Comparison of ENCODE assay signal across 10 mouse cellular contexts in genomic region chr16:20589939-20590679, GRCm38 (mm10). TPM values are rescaled to one million over a fixed set of nuclear protein-coding genes. Genes with fewer than 3 reads are reported as not detected.
DNase-seq lines count a peak whose midpoint lies in the region; ATAC-seq and TF ChIP-seq lines count a peak whose summit lies in the region.
"Had no signal": no experiment of that assay in that cellular context is flagged by ENCODE, and none has a peak within 500 bp of the region (broad histone marks: within the 10 kb centered on the region; RNA-seq: fewer than 3 reads in every experiment).

No protein-coding gene starts in this region.

- peaks cover 24% of the 10 kb centered on the region for H3K4me1 ChIP-seq in heart, embryonic 10.5 days
- peaks cover 25% of the 10 kb centered on the region for H3K4me1 ChIP-seq in embryonic facial prominence, embryonic 10.5 days
- peaks cover 26% of the 10 kb centered on the region for H3K4me1 ChIP-seq in hindbrain, embryonic 10.5 days (replicated peaks)
- H3K4me1 ChIP-seq in limb, embryonic 12.5 days (replicated peaks) = peaks cover 21% of the 10 kb centered on the region
- peaks cover 25% of the 10 kb centered on the region for H3K4me1 ChIP-seq in neural tube, embryonic 15.5 days

- intact Hi-C loops in heart, postnatal 25 days (cut with DNase I) = no loop called here

- peak overlapping the region; percentile 54 for H3K9ac ChIP-seq in limb, embryonic 12.5 days (replicated peaks)
- H3K9ac ChIP-seq in neural tube, embryonic 15.5 days (replicated peaks) = peak overlapping the region; percentile 60

- in situ Hi-C loops in Patski (cut with MboI; ENCODE audit: low pct_unique_long_range_greater_than_20kb) = no loop called here

- H3K27ac ChIP-seq in heart, embryonic 10.5 days = no peak overlapping the region; the same call in 1 of the 2 replicates
- H3K27ac ChIP-seq in embryonic facial prominence, embryonic 10.5 days (replicated peaks) = peak overlapping the region; percentile 1
- peak overlapping the region; percentile 71 for H3K27ac ChIP-seq in hindbrain, embryonic 10.5 days
- H3K27ac ChIP-seq in limb, embryonic 12.5 days = no peak overlapping the region
- H3K27ac ChIP-seq in neural tube, embryonic 15.5 days (replicated peaks) = peak overlapping the region; percentile 81

- peak overlapping the region; percentile 69 for H3K4me3 ChIP-seq in heart, embryonic 10.5 days
- peak overlapping the region; percentile 64 for H3K4me3 ChIP-seq in embryonic facial prominence, embryonic 10.5 days
- peak overlapping the region; percentile 67 for H3K4me3 ChIP-seq in hindbrain, embryonic 10.5 days
- H3K4me3 ChIP-seq in limb, embryonic 12.5 days (replicated peaks) = peak overlapping the region; percentile 54
- peak overlapping the region; percentile 57 for H3K4me3 ChIP-seq in neural tube, embryonic 15.5 days (replicated peaks)

- TF ChIP-seq CTCF in Patski (IDR thresholded peaks at IDR 0.05) = no peak

- no peak for DNase-seq in heart, embryonic 10.5 days (ENCODE audit: low spot score)
- no peak for DNase-seq in heart, postnatal 25 days (ENCODE audit: low spot score)
- no peak for DNase-seq in Patski (ENCODE audit: low read depth, low spot score)
- peak; percentile 75 for DNase-seq in embryonic facial prominence, embryonic 10.5 days (ENCODE audit: low spot score)
- peak; percentile 61 for DNase-seq in hindbrain, embryonic 10.5 days (ENCODE audit: low spot score)
- no peak for DNase-seq in thymus, postnatal 25 days

- CTCF ChIA-PET in Patski (lab: Charles Lee) = no interaction called here

- no peaks in the 10 kb centered on the region for H3K9me3 ChIP-seq in heart, embryonic 10.5 days
- no peaks in the 10 kb centered on the region for H3K9me3 ChIP-seq in embryonic facial prominence, embryonic 10.5 days
- H3K9me3 ChIP-seq in hindbrain, embryonic 10.5 days = no peaks in the 10 kb centered on the region
- no peaks in the 10 kb centered on the region for H3K9me3 ChIP-seq in limb, embryonic 12.5 days
- no peaks in the 10 kb centered on the region for H3K9me3 ChIP-seq in neural tube, embryonic 15.5 days (replicated peaks)

- H3K36me3 ChIP-seq in heart, embryonic 10.5 days = no peaks in the 10 kb centered on the region
- H3K36me3 ChIP-seq in embryonic facial prominence, embryonic 10.5 days (replicated peaks) = no peaks in the 10 kb centered on the region
- H3K36me3 ChIP-seq in hindbrain, embryonic 10.5 days = no peaks in the 10 kb centered on the region
- no peaks in the 10 kb centered on the region for H3K36me3 ChIP-seq in limb, embryonic 12.5 days
- H3K36me3 ChIP-seq in neural tube, embryonic 15.5 days = no peaks in the 10 kb centered on the region; the same call in 1 of the 2 replicates

- peaks cover 73% of the 10 kb centered on the region for H3K27me3 ChIP-seq in heart, embryonic 10.5 days (ENCODE audit: insufficient read depth, poor library complexity, severe bottlenecking)
- peaks cover 62% of the 10 kb centered on the region for H3K27me3 ChIP-seq in Patski
- peaks cover 80% of the 10 kb centered on the region for H3K27me3 ChIP-seq in embryonic facial prominence, embryonic 10.5 days (replicated peaks; ENCODE audit: low read depth, poor library complexity, severe bottlenecking)
- peaks cover 71% of the 10 kb centered on the region for H3K27me3 ChIP-seq in hindbrain, embryonic 10.5 days (ENCODE audit: insufficient read depth, poor library complexity, severe bottlenecking)
- peaks cover 74% of the 10 kb centered on the region for H3K27me3 ChIP-seq in limb, embryonic 12.5 days
- peaks cover 58% of the 10 kb centered on the region for H3K27me3 ChIP-seq in neural tube, embryonic 15.5 days (replicated peaks)

- peak; percentile 60 for ATAC-seq in Patski
- peak; percentile 80 for ATAC-seq in limb, embryonic 12.5 days (ENCODE audit: insufficient number of reproducible peaks, insufficient read depth, low FRiP score, low TSS enrichment, low read depth)
- ATAC-seq in neural tube, embryonic 15.5 days (ENCODE audit: low FRiP score) = peak; percentile 92

- H3K4me2 ChIP-seq in limb, embryonic 12.5 days = peak overlapping the region; percentile 89
- peak overlapping the region; percentile 84 for H3K4me2 ChIP-seq in neural tube, embryonic 15.5 days

- under 1% methylated on average over 39 of the region's 39 CpGs for WGBS in heart, embryonic 10.5 days
- under 1% methylated on average over 39 of the region's 39 CpGs for WGBS in embryonic facial prominence, embryonic 10.5 days
- under 1% methylated on average over 39 of the region's 39 CpGs for WGBS in hindbrain, embryonic 10.5 days
- WGBS in limb, embryonic 12.5 days = under 1% methylated on average over 39 of the region's 39 CpGs
- WGBS in neural tube, embryonic 15.5 days = 2% methylated on average over 38 of the region's 39 CpGs

- POLR2A ChIA-PET in Patski (lab: Charles Lee) = interaction anchor here (0.6 kb wide), 1 partner anchor 28 kb away, joined by 3 read pairs; no protein-coding TSS in a partner anchor

RNA-seq across cellular contexts. Expression of gene Vwa5b2, which starts 0.8 kb away (rescaled TPM):
- polyA plus RNA-seq in heart, embryonic 10.5 days (2016; fragmentation: Nextera tagmentation; extraction: Ambion mirVana) = 0.21 and 0.57 TPM in 2 replicates
- under 1 TPM; 0.20 to 0.23 TPM for total RNA-seq in heart, postnatal 25 days (2021)
- 0.55 TPM for polyA plus RNA-seq in Patski (2021)
- 2.0 and 3.0 TPM in 2 replicates for polyA plus RNA-seq in embryonic facial prominence, embryonic 10.5 days (2016; fragmentation: Nextera tagmentation; extraction: Ambion mirVana)
- 2.9 and 4.0 TPM in 2 replicates for polyA plus RNA-seq in hindbrain, embryonic 10.5 days (2016; fragmentation: Nextera tagmentation; extraction: Ambion mirVana)
- polyA plus RNA-seq in limb, embryonic 12.5 days (2016; fragmentation: Nextera tagmentation; extraction: Ambion mirVana) = 0.93 and 1.2 TPM in 2 replicates
- 38.1 and 48.0 TPM in 2 replicates for polyA plus RNA-seq in neural tube, embryonic 15.5 days (2015; fragmentation: Nextera tagmentation; extraction: Ambion mirVana)

RNA-seq across cellular contexts. Expression of gene Eef1akmt4, which starts 21.3 kb away (rescaled TPM):
- 29.9 and 39.5 TPM in 2 replicates for polyA plus RNA-seq in heart, embryonic 10.5 days (2016; fragmentation: Nextera tagmentation; extraction: Ambion mirVana)
- total RNA-seq in heart, postnatal 25 days (2021) = 1 to 10 TPM; 5.6 to 6.4 TPM
- 8.6 TPM for polyA plus RNA-seq in Patski (2021)
- 45.0 and 45.8 TPM in 2 replicates for polyA plus RNA-seq in embryonic facial prominence, embryonic 10.5 days (2016; fragmentation: Nextera tagmentation; extraction: Ambion mirVana)
- polyA plus RNA-seq in hindbrain, embryonic 10.5 days (2016; fragmentation: Nextera tagmentation; extraction: Ambion mirVana) = 33.4 and 38.8 TPM in 2 replicates
- polyA plus RNA-seq in limb, embryonic 12.5 days (2016; fragmentation: Nextera tagmentation; extraction: Ambion mirVana) = 32.7 and 36.6 TPM in 2 replicates
- polyA plus RNA-seq in neural tube, embryonic 15.5 days (2015; fragmentation: Nextera tagmentation; extraction: Ambion mirVana) = 8.4 and 14.8 TPM in 2 replicates

RNA-seq across cellular contexts. Expression of gene Gm49333, which starts 21.3 kb away (rescaled TPM):
- polyA plus RNA-seq in heart, embryonic 10.5 days (2016; fragmentation: Nextera tagmentation; extraction: Ambion mirVana) = not detected in 2 replicates
- under 1 TPM in 1 of 2 experiments, not detected in 1; 0.16 TPM for total RNA-seq in heart, postnatal 25 days (2021)
- 0.03 TPM for polyA plus RNA-seq in Patski (2021)
- polyA plus RNA-seq in embryonic facial prominence, embryonic 10.5 days (2016; fragmentation: Nextera tagmentation; extraction: Ambion mirVana) = 0.49 TPM in 1 of 2 replicates, not detected in the other
- polyA plus RNA-seq in hindbrain, embryonic 10.5 days (2016; fragmentation: Nextera tagmentation; extraction: Ambion mirVana) = 0.18 TPM in 1 of 2 replicates, not detected in the other
- polyA plus RNA-seq in limb, embryonic 12.5 days (2016; fragmentation: Nextera tagmentation; extraction: Ambion mirVana) = not detected in 2 replicates
- polyA plus RNA-seq in neural tube, embryonic 15.5 days (2015; fragmentation: Nextera tagmentation; extraction: Ambion mirVana) = 0.13 TPM in 1 of 2 replicates, not detected in the other
- total RNA-seq: layer of hippocampus, adult 8-10 months; MEL had no signal

RNA-seq across cellular contexts. Expression of gene Alg3, which starts 21.4 kb away (rescaled TPM):
- 44.3 and 50.7 TPM in 2 replicates for polyA plus RNA-seq in heart, embryonic 10.5 days (2016; fragmentation: Nextera tagmentation; extraction: Ambion mirVana)
- 10 to 100 TPM; 11.5 to 12.1 TPM for total RNA-seq in heart, postnatal 25 days (2021)
- polyA plus RNA-seq in Patski (2021) = 21.5 TPM
- polyA plus RNA-seq in embryonic facial prominence, embryonic 10.5 days (2016; fragmentation: Nextera tagmentation; extraction: Ambion mirVana) = 53.9 and 59.2 TPM in 2 replicates
- 59.2 and 61.3 TPM in 2 replicates for polyA plus RNA-seq in hindbrain, embryonic 10.5 days (2016; fragmentation: Nextera tagmentation; extraction: Ambion mirVana)
- polyA plus RNA-seq in limb, embryonic 12.5 days (2016; fragmentation: Nextera tagmentation; extraction: Ambion mirVana) = 35.5 and 42.5 TPM in 2 replicates
- polyA plus RNA-seq in neural tube, embryonic 15.5 days (2015; fragmentation: Nextera tagmentation; extraction: Ambion mirVana) = 39.6 and 40.0 TPM in 2 replicates

RNA-seq across cellular contexts. Expression of gene Camk2n2, which starts 31.0 kb away (rescaled TPM):
- 0.54 and 0.83 TPM in 2 replicates for polyA plus RNA-seq in heart, embryonic 10.5 days (2016; fragmentation: Nextera tagmentation; extraction: Ambion mirVana)
- under 1 TPM; 0.65 to 0.73 TPM for total RNA-seq in heart, postnatal 25 days (2021)
- polyA plus RNA-seq in Patski (2021) = 11.5 TPM
- 1.4 TPM in 2 replicates for polyA plus RNA-seq in embryonic facial prominence, embryonic 10.5 days (2016; fragmentation: Nextera tagmentation; extraction: Ambion mirVana)
- 2.6 and 4.2 TPM in 2 replicates for polyA plus RNA-seq in hindbrain, embryonic 10.5 days (2016; fragmentation: Nextera tagmentation; extraction: Ambion mirVana)
- polyA plus RNA-seq in limb, embryonic 12.5 days (2016; fragmentation: Nextera tagmentation; extraction: Ambion mirVana) = 1.1 and 1.2 TPM in 2 replicates
- polyA plus RNA-seq in neural tube, embryonic 15.5 days (2015; fragmentation: Nextera tagmentation; extraction: Ambion mirVana) = 45.1 and 55.0 TPM in 2 replicates

Comparison
In these comparisons a context has a peak if more than half of its experiments do, and no peak if none do; other contexts are left out.
1. DNase-seq: peak in embryonic facial prominence, embryonic 10.5 days (single experiment) and hindbrain, embryonic 10.5 days (single experiment); none in heart, embryonic 10.5 days (single experiment), heart, postnatal 25 days (single experiment), Patski (single experiment) and thymus, postnatal 25 days (single experiment).
2. H3K27ac ChIP-seq: peak in embryonic facial prominence, embryonic 10.5 days (single experiment), hindbrain, embryonic 10.5 days (single experiment) and neural tube, embryonic 15.5 days (single experiment); none in heart, embryonic 10.5 days (single experiment) and limb, embryonic 12.5 days (single experiment).
3. Peak in every context shown above with its lines, with median percentiles within 50 percentile points of each other: H3K4me3 ChIP-seq and ATAC-seq.